Mouse (Mus musculus) heart, adult 11 months (tissue): ENCODE measurements around the gene Cfap161.

Source experiments
- DNase-seq: peaks from one replicate; pipeline ENCODE4 v3.0.0; 2022

The Cfap161 gene

DNA sequence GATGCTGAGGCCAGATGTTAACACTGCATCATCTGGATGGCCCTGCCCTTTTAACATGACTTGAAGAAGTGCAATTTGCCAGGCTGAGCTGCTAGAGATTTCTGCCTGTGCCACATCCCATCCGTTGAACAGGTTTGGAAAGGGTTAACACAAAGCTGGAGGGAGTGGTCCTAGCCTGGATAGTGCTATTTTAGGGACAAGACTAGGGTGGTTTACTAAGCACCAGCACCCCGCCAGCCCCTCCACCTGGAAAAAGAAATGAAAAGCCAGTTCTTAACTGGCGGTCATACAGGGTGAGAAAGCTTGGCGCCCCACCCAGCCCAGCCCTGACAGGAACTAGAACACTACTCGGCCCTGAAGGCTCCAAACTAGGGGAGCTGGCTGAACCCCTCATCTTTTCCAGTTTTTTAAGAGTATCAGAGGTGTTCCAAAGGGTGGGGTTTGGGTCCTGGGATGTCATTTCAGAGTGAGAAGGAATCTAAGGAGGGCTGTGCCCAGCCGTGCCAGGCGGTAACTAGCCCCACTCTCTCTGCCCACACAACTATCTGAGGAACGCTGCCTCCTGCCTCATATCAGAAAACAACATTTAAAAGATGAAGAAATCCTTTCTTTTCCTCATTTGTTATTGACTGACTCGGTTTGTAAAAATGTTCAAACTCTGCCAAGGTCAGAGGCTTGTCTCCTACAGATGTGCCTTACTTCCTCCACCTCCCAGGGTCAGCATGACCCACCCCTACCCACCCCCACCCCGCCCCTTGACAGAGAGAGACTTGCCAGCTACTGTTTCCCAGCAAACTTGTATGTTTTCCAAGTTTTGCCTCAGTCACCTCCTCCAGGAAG is 55.8 kb downstream of the Cfap161 start:
- DNase-seq: peak; percentile 92

DNA sequence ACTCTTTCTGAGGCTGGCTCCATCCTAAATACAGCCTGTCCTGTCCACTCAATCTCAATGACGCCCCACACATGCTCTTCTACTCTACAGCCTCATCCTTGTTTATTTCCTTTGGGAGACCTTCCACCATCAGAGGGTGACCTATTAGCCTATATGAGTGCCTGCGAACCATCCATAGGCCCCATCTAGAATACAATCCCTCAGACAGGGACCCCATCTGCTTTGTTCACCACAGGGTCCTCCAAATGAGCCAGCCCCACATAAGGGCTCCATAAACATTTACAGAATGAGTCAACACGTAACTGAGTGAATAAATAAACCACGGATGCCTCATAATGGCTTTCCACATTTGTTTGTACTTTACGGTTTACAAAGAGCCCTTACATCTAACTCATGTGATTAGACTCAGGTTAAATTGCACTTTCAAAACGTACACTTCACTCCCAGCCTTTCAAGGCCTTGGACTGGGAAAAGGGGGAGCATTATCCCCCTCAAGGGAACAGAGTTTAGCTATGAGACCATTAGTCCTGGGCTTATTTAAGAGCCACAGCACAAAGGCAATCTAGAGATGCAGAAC is 56.7 kb downstream of the Cfap161 start:
- DNase-seq: peak; percentile 68

DNA sequence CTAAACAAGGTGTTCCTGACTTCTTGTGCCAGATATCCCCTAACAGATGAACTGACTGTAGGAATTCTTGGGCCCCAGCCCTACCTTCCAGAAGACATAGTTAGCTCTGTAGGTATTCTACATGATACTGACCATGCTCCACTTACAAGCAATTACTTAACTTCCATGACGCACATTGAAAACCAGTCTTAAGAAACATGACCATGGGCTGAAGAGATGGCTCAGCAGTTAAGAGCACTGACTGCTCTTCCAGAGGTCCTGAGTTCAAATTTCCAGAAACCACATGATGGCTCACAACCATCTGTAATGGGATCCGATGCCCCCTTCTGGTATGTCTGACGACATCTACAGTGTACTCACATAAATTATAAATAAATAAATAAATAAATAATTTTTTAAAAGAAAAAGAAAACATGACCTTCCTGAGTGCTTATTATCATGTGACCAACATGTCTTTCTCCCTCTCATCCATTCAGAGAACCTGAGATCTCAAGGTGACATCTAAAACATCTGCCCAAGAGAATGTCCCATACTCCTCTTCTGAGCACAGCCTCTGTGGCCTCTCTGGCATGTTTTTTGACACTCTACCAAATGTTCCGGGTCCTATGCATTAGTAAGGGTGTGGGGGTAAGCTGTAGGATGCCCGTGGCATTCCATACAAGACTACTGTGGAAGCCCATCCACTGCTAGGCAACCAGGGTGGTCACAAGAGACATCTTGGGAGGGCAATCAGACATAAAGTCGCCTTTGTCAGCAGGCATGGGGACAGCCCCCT is 58.2 kb downstream of the Cfap161 start:
- peak; percentile 75 for DNase-seq

DNA sequence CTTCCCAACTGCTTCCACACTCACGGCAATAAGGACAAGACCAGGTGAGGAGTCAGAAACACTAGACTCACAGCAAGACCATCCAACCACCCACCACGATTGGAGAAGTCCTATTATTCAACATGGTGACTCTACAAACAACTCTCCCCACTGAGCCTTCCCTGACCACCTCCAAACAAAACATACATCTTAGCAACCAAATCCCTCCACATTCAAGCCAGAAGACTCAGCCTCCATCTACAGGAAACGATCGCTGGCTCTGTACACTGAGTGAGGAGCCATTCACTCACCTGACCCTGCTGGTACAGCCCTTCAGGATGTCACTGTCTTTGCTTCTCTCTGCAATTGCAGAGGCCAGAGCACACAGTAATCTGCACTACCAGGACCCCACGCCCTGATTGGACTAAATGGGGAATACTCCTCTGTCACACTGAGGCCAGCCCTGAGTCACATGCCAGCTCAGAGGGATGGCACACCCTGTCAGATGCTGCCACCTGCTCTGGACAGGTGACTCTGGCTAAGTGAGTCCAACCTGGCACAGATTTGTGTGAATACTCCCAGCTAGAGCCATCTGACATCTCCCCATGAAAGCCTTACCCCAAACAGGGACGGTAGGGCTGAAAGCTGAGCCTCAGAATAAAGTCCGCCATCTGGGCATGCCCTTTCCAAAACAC is 59.4 kb downstream of the Cfap161 start:
- peak; percentile 62 for DNase-seq

DNA sequence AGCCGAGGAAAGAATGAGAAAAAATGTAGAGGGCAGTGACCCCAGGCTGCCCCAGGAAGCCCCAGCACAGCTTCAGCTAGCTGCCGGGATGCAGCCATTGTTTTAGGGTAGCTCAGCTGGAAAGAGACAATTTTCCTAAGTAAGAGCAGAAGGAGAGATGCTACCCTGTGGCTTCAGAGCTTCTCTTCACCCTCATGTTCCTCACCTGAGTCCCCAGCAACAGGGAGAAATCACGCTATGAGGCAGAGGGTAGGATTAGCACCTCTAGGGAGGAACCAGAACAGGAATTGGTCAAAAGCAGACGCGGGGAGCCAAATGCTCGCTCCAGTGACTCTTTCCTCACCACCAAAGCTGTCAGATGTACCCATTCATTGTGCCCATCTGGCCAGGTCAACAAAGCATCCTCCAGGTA is 60.0 kb downstream of the Cfap161 start:
- peak; percentile 77 for DNase-seq

DNA sequence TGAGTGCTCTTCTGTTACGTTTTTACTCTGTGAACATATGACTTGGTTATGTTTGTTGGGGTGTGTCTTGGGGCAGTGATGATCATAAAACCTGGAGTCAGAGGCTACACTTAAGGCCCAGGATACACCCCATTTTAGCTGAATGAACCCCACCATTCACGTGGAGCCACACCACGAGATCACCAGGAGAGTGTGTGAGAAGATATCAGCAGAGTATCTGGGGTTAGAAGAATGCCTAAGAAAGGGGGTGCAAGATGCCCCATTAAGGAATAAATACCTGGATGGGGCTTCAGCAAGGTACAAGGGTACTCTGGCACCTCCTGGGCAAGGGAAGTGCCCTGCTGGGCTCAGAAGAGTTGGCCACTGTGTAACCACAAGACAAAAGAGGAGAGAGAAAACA is 60.4 kb downstream of the Cfap161 start:
- peak; percentile 54 for DNase-seq

DNA sequence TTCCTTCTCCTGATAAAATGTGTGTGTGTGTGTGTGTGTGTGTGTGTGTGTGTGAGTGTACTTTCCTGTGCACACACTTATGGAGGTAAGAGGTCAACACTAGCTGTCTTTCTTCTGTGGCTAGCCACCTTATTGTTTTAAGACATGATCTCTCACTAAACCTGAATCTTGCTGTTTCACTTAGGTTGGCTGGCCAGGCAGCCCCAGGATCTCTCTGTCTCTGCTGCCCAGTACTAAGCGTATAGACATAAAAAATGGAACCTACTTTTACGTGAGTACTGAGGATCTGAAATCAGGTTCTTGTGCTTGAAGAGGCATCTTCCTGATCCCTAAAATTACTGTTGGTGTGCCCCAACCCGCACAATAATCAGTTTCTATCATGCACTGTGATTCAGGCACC is 61.9 kb downstream of the Cfap161 start:
- peak; percentile 46 for DNase-seq

DNA sequence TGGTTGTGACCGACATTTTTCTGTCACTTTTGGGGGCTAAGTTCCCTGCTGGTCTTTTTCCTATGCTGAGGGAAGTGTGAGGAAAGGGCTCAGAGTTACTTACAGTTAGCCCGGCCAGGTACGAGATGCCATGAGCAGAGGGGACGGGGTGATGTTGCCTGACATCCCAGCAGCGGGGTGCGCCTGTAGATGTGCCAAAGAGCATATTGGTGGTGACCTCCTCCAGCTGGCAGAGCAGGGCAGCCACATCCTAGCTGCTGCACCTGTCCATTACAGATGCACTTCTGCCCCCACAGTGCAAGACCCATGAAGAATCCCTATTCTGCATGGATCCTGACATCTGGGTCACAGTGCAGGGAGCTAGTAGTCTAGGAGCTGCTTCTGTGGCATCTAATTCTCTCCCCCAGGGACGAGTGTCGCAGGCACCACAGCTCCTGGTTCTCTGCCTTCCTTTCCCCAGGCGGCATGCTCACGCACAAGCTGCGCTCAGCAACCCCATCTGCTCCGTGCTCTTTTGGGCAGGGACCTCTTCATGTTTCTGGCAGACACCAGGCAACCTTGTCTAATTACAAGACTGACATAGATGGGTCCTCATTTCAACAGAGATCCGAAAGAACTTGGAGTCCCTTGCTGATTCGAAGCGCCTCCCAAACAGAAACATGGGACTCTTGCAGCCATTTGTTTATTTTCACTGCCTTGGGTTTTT is 62.6 kb downstream of the Cfap161 start:
- peak; percentile 84 for DNase-seq

DNA sequence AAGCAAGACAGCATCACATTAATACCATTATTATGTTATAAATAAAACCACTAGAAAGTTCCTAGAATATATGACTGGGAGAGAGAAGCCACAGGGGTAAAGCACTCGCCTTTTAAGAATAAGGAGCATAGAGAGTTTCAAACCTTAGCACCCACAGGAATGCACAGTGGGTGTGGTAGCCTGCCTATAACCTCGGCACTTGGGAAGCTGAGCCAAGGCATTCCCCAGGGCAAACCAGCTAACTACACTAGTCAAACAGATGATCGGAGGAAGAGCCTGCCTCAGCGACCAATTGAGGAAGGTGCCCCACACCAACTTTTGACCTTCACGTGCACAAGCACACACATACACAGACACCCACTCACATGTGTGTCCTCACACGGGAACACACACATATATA is 63.4 kb downstream of the Cfap161 start:
- DNase-seq: peak; percentile 72

DNA sequence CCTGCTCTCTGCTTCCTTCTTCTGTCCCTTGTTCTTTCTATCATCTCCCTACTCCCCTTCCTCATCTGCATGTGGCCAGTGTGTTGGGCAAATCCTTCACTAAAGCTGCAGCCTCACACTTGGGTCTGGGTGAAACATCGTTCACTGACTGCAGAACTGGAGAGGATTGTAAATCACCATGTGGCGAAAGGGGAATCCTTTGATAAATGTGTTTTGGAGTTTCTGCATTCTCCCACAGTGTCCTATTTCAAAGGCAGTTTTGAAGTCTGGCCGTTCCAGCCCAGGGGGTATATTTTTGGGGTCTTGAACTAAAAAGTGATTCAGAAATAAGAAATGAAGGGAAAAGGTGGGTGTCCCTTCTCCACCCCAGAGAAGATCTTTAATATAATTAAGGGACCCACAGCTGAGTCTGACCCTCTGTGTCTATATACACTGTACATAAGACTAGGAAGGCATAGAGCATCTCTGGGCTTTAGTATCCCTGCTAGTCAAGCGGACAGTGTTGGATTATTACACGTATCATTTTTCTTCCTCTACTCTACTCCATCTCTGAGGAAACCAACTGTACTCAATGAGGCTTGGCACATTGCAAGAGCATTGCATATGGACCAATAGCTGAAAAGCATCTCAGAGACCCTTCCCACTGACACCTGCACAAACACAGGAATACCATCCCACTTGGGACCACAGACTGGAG is 67.6 kb downstream of the Cfap161 start:
- peak; percentile 71 for DNase-seq

DNA sequence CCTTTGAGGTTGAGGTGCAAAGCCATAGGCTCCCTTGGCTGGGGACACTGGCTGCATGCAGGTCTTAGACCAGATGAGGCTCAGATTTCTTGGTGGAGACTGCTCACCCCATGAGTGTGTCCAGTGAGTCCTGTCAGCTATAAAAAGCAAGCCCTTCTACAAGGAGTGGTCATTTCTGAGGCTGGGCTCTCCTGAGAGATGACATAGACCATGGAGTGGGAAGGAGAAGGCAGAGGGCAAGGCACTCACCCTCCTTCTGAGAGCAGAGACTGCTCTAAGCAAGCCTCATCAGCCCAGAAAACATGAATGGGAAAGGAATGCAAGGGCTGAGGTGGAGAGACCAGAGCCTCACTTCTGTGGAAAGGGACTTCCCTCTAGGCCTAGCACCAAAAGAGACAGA is 68.9 kb downstream of the Cfap161 start:
- peak; percentile 84 for DNase-seq

DNA sequence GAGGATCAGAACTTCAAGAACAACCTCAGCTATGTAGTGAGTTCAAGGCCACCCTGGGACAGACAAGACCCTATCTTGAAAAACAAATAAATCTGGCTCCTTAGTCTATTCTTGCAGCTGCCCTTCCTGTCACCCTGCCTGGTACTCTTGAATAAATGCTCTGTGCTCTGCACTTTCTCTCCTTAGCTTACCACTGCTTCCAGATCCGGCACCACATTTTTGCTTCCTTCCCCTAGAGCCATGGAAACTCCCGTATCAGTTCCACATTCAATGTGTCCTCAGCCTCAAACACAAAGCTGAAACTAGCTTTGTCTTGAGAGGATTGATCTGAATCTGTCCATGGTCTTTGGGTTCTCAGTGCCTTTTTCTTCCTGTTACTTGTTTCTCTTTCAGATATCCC is 70.1 kb downstream of the Cfap161 start:
- DNase-seq: peak; percentile 93
